Mouse (Mus musculus): ENCODE measurements around the gene Gm28047.
"Not testable (repeated sequence)": the region's sequence is repeated elsewhere in the genome, so short reads cannot be mapped to it uniquely, and the experiment has no call there.

Gm28047 gene

DNA sequence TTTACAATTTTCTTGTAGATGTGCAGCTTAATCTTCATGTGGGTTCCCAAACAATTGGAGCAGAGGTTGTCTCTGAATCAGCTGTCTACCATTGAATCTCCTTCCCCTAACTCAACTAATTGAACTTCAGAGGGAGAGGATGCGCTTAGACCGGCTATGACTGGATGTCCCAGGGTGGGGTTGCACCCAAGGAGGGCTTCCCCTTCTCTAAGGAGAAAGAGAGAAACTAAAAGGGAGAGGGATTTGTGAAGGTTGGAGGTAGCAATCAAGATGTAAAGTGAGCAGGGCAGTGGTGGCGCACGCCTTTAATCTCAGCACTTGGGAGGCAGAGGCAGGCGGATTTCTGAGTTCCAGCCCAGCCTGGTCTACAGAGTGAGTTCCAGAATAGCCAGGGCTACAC is 5.4 kb downstream of the Gm28047 start:
- no peak for DNase-seq

DNA sequence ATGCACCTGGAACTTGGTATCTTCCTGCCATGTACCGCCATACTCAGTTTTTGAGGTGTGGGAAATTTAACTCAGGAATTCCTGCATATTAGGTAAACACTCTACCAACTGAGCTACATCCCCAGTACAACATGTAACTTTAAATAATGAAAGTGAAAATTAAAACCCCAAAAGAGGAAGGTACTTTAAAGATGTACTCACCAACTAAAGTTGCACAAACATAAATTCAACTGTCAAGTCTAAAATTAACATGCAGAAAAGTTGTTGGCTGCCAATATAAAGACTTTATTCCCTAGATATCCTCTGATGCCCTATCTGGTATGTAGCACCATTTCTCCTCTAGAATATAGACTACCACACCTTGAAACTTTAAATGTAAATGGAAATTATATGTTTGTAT is 7.2 kb downstream of the Gm28047 start:
- DNase-seq: no peak

DNA sequence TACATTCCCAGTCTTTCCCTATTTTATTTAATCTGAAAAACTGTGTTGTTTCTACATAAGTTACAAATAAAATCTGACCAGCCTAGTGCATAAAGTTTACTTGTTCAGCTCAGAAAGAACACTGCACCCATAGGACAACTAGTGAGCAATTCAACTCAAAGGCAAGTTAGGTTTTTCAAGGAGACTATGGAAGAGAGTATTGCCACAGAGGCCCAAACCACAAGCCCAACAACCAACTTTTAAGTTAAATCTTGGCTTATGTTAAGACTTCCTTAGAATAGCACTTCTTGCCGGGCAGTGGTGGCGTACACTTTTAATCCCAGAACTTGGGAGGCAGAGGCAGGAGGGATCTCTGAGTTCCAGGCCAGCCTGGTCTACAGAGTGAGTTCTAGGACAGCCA is 8.7 kb downstream of the Gm28047 start:
- DNase-seq: no peak

DNA sequence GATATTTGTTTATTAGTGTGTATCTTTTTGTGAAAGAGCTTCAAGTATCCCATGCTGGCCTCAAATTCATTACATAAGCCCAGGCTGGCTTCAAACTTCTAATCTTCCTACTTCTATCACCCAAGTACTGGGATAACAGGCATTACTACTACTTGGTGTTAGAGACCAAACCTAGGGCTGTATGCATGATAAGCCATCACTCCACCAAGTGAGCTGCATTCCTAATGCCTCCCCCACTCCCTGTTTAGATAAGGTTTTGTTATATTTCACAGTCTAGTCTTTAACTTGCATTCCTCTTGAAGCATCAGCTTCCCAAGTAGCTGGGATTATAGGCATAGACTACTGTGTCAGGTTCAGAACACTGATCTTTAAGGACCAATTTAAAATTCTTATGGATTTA is 10.6 kb downstream of the Gm28047 start:
- DNase-seq: no peak

DNA sequence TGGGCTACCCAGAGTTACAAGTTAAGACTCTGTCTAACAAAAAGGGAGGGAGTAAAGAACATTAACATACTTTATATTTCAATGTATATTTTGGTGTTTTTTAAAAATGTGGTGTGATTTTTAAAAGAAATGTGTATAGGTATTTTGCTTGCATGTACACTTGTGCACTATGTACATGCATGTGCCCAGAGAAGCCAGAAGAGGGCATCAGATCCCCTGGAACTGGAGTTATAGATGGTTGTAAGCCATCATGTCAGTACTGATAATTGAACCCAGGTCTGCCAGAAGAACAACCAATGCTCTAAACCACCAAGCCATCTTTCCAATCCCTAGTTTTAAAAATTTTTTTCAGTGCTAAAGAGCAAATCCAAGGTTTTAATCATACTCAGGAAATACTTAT is 11.9 kb downstream of the Gm28047 start:
- peak in 1 of 2 experiments; percentile 19 for DNase-seq

DNA sequence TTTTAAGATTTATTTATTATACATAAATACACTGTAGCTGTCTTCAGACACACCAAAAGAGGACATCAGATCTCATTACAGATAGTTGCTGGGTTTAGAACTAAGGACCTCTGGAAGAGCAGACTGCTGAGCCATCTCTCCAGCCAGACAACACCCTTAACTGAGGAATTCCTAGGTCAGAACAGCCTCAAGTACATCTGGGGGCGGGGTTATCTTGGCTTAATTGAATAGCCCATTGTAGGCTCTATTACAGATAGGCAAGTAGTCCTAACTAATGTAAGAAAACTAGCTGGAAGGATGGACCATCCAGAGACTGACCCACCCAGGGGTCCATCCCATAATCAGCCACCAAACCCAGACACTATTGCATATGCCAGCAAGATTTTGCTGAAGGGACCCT is 16.3 kb downstream of the Gm28047 start:
- DNase-seq: not testable (repeated sequence)

DNA sequence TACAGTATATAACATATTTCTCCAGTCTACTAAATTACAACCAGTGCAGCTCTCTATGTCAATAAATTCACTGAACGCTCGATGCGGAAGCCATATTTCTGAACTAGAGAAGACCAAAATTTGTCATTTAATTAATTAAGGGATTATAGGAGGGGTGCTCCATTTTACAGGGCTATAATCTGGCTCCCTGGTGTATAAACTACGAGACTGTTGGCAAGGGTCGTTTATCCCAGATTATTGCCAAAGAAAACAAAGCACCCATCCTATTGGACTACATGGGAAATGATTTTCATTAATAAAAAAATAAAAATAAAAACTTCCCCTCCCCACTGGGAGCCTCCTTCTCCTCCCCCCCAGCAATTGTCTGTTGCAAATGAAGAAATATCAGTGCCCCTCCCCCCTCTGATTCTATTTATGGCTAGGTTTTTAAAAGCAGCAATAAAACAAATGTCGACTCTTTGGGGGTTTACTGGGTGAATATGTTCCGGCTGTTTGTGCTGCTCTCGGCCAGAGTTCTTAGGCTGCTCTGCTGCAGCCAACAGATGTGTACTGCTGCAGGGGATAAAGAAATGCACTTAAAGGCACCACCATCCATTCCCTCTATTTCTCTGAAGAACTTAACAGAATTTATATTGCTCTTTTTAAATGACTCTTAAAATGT is 30.7 kb downstream of the Gm28047 start:
- DNase-seq: peak; percentile 21 to 70

DNA sequence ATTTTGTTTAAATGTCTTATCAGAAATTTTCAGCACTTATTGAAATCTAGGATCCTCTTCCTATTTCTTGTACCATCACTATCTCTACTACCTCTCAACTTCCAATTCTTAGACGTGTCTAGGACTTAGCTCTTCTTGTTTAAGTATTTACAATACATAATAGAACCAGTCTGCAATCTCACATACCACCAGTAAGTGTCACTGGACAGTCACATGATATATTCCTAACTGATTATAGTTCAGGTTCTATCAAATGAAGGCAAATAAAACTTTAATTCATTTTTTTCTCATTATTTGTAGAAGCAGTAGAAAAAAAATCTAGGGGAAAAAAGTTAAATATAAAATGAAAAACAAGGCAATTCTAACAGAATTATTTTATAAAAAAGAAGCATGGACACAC is 32.2 kb downstream of the Gm28047 start:
- DNase-seq: peak in 1 of 2 experiments; percentile 16

DNA sequence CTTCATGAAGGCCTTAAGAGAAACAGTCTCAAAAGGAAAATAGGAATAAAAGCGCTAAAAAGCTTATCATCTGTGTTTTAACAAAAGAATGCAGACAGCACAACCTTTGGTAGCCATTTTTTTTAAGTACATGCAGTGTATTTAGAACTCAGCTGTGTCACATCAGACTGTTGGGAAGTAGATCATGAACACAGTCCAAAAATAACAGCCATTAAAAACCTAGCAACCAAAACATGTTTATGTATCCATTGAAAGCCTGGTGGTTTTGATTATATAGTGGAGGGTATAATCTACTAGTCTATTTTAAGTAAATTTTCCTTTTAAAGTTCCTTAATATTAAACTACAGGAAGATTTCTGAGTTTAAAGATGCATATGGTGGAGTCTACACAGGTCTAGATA is 34.3 kb downstream of the Gm28047 start:
- no peak for DNase-seq

DNA sequence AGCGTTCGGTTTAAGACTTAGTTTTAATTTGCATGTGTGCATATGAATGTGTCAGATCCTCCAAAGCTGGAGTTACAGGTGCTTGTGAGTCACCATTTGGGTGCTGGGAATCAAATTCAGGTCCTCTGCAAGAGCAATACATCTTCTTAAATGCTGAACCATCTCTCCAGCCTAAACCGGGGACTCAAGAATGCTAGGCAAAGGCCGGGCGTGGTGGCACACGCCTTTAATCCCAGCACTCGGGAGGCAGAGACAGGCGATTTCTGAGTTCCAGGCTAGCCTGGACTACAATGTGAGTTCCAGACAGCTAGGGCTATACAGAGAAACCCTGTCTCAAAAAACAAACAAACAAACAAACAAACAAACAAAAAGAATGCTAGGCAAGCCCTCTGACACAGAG is 35.0 kb downstream of the Gm28047 start:
- DNase-seq: no peak

DNA sequence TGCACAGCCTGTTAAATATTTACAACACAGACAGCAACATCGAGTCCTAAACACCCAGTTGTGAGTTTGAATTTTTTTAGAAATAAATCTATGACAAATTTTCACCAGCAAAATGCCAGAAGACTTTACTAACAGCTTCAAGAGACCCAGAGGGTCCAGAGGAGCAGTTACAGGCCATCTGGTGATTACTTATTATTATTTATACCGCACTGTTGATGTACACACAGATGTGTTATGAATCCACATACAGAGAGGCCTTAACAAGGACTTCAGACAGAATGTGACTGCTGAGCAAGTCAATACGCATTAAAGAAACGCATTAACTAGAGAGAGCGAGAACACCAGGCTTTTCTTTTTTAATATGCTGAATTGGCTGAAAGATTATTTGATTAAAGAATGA is 39.4 kb downstream of the Gm28047 start:
- DNase-seq: no peak

DNA sequence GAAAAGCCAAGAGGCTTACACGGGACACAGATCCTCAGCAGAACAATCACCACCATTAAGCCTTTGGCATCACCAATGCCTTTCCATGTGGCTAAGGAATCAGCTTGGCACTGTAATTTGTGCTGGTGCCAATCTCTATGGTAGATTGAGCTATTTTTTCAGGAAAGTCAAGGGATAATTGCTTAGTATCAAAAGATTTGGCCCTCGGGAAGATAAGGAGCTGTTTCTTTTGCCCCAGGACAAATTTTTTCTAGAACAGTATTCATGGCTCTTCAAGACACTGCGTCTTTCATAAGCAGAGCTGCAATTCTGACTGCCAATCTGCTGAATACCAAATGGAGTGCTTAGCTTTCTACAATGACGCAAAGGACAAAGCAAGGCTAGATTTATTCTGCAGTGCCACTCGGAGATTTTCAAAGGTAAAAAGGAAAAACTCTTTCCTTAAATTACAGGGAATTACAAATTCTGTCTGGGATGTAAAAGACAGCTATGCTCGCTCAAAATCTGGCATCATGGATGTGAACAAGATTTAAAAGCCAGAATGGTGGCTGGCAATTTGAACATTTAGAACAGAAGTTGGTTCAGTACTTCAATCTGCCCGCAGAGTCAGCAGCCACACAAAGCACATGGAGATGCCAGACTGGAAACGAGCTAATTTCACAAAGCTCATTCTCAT is 41.0 kb downstream of the Gm28047 start:
- no peak for DNase-seq

DNA sequence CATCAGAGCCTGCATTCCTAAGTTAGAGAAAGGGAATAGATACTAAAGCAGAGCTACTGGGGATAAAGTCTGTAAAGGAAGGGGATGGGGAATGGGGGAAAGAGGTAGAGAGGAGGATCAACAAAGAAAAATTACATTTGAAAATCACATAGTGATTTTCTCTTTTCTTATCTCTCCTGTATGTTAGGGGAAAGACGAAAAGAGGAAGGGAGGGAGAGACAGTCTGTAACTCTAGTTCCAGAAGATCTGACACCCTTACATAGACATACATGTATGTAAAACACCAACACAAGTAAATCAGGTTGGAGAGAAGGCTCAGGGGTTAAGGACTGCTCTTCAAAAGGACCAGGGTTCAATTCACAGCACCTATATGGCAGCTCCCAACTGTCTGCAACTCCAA is 43.7 kb downstream of the Gm28047 start:
- no peak for DNase-seq

DNA sequence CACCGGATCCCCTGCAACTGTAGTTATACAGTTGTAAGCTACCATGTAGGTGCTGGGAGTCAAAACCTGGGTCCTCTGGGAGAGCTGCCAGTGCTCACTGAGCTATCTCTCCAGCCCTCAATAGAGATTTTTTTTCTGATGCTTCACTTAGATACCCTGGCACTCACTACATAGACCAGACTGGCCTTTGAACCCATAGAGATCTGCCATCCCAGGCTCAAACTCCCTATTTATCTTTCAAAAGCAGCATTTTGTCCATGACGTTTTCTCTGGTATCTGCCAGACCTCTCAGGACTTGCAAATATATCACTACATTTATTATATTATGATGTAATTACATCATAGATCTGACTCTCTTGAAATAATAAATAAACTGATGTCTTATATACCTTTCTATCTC is 46.5 kb downstream of the Gm28047 start:
- DNase-seq: no peak

DNA sequence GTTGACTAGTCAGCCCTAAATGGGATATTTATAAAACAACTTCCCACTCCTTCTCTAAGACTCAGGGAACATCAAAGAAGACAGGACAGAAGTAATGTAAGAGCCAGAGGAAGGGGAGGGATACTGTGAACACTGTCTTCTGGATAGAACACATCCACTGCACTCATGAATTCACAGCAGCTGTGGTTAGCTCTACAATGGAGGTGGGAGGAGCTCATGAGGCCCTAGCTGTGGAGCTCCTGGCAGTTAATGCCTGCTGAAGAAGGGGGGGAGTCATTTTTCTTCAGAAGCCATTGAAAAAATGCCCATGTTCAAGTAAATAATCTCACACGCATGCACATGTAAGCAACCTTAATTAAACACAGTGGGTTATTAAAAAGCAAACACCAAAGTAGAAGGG is 47.9 kb downstream of the Gm28047 start:
- DNase-seq: no peak

DNA sequence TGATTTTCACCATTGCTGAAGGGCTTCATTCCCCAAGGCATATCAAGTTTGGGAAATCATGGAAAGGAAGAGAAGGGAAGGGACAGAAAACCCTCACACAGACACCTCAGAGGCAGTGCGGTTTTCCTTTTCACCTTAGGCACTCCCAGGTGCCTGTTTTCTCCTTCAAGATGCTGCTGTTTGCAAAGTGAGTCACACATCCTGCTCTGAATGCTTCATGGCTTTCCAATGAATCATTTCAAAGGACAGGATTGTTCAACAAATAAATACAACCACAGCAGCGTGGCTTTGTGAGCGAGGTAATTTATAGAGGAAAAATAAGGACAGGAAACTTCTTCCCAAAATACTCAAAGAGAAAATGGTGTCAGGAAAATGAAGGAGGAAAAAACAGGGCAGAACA is 52.8 kb downstream of the Gm28047 start:
- DNase-seq: no peak

DNA sequence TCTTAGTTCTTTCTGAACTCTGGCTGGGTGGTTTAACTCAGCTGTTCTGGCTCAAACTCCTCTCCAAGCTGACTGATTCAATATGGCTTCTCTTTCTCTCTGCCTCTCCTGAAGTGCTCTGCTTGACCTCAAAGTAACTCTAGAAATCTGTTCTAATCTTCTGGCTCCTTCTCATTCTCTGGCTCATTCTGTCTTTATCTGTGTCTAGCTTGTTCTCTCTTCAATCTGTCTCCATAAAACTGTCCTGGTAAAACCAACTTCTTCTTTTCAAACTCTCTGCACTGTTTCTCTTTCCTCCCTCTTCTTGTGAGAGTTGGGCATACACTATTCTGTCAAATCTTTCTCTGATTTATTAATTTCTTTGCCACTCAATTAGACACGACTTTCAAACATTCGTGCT is 57.0 kb downstream of the Gm28047 start:
- DNase-seq: no peak

DNA sequence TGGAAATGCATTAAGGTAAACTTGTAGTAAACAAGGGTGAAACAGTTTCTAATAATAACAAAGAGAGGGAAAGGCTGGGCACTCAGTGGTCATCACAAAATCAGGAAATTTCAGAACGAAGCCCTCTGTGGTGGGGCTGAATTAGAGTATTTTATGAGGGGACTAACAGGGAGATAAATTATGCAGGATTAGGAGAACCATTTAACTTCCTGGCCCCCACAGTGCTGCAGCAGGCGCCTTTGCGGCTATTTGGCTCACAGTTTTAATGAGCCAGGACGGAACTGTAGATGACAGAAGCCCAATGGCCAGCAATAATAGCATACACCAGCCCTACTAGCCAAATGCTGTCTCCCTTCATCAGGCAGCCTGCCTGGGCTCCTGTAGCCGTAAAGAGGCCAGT is 61.2 kb downstream of the Gm28047 start:
- DNase-seq: no peak

DNA sequence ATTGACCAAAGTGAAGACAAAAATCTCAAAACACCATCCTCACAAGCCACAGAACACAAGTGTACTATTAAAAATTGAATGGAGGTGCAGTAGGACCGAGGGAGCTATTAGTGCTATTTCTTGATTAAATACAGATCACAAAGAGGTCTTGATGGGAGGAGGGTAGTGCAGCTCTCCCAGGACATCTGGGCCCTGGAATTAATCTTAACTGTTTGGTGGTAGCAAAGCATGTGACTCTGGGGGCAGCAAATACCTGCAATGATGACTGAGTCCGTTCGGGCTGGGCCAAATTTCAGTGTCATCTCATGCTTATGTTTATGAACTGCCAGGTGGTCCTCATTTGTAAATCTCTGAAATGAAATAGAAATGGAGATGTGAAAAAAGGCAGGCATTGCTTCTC is 61.8 kb downstream of the Gm28047 start:
- DNase-seq: no peak

DNA sequence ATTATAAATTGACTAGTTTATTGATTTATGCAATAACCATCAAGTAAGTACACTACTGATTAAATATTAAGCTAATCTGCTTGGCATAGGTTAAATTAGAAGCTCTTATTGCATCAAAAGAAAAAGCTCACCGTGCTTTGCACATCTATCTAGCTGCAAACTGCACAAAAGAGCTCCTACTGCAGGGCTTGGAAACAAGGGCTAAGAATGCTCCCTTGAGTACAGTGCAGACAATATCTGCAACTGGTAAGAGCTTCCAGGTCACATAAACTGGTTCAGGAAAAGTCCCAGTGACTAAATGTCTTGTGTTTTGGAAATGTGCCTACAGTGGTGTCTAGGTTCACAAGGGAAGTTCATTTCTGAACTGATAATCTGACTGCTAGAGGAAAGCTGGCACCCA is 62.4 kb downstream of the Gm28047 start:
- no peak for DNase-seq

DNA sequence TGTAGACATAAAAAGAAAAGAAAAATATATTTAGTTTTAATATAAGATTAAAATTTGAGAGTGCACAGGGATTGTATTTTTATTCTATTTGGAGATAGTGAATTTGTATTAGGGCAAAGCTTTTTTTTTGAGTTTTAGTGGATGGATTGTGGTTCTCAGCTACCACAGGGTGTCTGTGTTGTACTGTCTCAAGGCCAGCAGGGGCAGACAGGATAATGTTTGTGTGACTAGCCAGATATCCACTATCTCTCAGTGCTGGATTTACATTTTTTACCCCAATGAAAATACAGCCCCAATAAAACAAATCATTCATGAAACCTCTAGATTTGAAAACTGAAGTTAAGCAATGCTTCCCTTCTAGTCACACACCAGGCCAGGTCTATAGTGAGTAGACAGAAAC is 67.3 kb downstream of the Gm28047 start:
- DNase-seq: no peak

DNA sequence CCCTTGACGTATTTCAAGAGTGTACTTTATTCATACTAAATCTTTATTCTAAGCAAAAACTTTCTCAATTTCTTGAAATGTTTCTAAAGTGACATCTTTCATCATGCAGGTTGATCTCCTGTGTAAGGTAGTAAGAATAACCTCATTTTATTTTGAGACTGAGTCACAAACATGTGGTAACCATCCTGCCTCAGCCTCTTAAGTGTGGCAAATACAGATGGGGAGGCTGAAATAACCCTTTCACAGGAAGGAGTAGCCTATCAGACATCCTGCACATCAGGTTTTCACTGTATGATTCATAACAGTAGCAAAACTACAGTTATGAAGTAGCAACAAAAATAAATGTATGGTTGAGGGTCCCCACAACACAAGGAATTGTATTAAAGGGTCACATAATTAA is 69.3 kb downstream of the Gm28047 start:
- no peak for DNase-seq

DNA sequence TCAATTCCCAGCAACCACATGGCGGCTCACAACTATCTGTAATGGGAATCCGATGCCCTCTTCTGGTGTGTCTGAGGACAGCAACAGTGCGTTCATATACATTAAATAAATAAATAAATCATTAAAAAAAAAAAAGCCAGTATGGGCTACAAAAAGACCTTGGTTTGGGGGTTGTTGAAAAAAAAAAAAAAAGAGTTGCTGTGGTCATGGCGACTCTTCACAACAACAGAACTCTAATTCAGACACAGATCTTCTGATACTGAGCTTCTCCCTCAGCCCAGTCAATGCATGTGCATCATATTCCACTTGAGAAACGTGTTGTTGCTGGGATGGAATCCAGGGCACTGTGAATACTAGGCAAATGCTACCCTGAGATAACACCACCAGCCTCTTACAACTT is 72.3 kb downstream of the Gm28047 start:
- no peak for DNase-seq

DNA sequence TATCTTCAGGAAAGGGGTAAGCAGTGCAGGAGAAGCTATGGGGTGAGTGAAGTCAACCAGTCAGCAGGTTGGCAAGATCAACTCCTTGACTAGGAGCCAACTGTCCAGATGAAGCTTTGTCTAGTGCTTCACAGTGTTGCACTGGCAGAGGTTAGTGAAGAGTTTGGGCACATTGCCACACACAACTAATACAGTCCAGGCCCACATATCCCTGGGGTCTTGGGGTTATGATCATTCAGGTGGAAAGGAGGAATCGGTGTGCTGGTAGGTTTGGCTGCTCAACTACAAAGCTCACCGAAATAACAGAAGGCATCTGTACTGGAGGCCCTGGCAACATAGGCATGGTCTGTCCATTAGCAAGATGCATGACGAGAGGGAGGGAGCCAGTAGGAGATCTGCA is 77.4 kb downstream of the Gm28047 start:
- DNase-seq: peak; percentile 15 to 28
